Mouse (Mus musculus): Measurements from ENCODE around the gene Tmem150b.
A peak's percentile ranks its signal among the peaks of the same experiment; 100 is the strongest.

The Tmem150b gene

DNA sequence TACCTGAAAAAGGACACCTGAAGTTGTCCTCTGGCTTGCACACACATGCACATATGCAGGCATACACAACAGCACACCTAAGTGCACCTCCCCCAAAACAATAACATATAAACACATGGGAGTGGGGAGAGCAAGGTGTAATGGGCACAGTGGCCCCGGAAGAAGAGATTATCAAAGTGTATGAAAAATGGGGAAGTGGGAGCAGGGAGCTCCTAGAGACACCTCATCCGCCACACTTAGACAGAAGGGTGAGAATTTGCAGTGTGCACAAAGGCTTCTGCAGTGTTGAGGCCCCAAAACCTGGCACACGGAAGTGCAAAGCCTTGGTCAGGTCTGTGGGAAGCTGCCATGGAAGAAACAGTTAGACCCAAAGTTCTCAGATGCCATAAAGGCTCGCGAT is 6.0 kb upstream of the Tmem150b start:
- DNase-seq (ENCODE audit: low spot score), result no peak

DNA sequence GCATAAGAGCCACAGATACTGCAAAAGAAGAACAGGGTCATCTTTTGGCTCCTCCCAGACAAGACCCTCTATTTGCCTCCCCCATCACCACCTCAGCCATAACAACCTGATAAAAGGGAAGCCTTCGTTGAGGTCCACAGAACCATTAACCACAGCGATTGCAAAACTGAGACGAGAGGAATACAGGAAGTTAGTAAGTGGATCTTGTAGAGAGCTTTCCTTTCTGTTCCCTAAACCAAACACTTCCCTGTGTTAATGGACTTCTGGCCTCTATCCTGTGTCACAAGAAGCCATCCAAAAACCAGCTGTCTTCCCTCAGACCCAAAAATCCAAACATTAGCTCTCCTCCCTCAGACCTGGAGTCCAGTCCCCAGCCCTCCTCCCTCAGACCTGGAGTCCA is 690 bp downstream of the Tmem150b start:
- DNase-seq (ENCODE audit: low spot score), result no peak

DNA sequence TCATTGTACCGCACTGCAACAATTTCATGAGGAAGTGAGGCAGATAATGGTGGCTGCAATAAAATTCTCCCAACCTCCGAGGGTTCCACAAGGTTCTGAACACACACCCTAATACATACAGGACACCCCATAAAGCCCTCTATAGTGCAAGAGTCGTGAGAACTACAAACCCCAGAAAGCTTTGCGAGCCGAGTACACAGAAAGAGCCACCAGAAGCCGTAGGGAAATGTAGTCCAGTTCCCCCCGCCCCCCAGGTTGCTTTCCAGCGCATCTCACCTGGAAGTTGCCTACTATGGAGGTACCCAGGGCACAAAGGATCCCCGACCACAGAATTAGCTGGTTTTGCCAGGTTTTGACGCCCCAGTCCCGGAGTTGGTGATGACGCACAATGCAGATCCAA is 1.5 kb downstream of the Tmem150b start:
- DNase-seq (ENCODE audit: low spot score), result no peak

DNA sequence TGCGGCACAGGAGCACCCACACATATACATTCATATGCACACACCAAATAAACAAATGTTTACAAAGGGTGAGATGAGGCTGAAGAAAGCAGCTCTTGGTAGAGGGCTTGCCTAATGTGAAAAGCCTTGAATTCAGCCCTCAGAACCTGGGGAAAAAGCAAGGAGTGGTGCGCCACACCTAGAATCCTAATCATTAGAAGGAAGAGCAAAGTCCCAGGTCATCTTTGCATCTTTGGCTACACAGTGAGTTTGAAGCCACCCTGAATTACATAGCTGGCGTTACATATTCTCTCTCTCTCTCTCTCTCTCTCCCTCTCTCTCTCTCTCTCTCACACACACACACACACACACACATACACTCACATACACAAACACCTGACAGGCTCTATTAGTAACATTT is 5.8 kb downstream of the Tmem150b start:
- DNase-seq (ENCODE audit: low spot score), result no peak

DNA sequence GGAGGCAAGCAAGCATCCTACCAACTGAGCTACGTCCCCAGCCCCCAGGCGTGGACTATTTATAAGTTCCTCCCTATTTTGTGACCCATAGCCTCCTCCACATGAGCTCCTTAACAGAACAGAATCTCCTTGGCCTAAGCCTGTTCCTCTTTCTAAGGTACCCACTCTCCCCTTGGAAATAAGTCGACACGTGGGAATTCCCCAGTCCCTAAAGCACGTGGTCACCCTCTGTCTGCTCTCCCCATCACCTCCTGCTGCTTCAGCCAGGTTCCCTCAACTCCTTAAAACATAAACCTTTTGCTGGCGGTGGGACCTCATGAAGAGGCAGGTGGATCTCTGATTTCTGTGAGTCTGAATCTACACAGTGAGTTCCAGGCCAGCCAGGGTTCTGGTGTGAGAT is 8.1 kb downstream of the Tmem150b start:
- DNase-seq (ENCODE audit: low spot score), result no peak

DNA sequence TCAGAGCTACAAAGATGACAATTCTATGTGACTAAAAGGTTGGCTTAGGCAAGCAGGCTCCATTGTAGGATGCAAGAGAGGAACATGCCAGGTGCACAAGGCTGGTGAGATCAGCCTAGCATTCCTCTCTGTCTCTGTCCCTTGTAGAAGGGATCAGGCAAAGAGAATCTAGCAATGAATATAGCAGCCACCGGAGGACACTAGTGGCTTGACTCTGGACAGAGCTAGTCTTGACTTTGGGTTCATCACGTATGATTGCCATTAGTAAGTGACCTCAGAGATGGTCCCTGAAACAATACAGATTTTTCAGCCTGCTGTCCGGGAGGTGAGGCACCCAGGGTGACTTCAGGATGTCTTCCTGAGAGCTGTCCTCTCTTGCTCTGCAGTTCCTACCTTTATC is 12.5 kb downstream of the Tmem150b start:
- no peak for DNase-seq (ENCODE audit: low spot score)

DNA sequence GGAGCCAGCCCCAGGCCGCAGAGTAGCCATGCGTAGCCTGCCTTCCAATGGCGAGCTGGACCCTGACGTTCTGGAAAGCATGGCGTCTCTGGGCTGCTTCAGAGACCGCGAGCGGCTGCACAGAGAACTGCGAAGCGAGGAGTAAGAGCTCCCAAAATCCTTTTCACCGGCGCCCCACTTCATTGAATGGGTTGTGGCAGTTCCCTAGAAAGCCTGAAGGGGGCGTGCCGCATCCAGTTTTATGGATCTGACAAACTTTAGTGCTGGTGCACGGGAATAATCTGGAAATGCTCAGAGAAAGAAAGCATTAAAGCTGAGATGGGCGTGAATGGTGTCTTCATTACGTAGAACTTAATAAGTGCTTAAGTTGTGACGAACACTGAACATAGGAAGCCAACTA is 20.0 kb downstream of the Tmem150b start:
- peak; percentile 13 for DNase-seq (ENCODE audit: low spot score)

DNA sequence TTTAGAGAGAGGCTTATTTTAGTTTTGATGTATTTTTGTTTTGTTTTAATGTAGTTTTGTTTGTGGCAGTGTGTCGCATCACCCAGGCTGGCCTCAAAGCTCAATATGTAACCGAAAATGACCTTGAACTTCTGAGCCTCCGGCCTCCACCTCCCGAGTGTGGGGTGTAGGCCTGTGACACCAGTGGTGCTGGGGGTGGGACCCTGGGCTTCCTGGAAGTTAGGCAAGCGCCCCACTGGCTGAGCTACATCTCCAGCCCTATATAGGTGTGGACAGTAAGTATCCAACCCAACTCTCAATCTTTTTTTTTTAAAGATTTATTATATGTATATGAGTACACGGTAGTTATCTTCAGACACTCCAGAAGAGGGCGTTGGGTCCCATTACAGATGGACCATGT is 21.9 kb downstream of the Tmem150b start:
- DNase-seq (ENCODE audit: low spot score), result no peak

DNA sequence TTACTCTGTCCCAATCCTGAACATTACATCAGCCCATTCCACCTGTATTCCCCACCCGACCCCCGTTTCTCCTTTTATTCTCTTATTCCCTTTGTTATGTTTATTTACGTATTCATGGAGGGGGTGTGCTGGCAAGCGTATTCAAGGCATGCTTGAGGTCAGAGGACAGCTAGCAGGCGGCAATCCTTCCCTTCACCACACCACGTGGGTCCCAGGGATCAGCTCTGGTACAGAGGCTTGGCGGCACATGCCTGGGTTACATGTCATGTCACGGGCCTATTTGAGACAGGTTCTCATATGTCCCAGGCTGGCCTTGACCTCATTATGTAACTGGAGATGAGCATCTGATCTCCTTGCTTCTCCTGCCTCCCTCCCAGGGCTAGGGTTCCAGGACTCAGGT is 22.7 kb downstream of the Tmem150b start:
- no peak for DNase-seq (ENCODE audit: low spot score)

DNA sequence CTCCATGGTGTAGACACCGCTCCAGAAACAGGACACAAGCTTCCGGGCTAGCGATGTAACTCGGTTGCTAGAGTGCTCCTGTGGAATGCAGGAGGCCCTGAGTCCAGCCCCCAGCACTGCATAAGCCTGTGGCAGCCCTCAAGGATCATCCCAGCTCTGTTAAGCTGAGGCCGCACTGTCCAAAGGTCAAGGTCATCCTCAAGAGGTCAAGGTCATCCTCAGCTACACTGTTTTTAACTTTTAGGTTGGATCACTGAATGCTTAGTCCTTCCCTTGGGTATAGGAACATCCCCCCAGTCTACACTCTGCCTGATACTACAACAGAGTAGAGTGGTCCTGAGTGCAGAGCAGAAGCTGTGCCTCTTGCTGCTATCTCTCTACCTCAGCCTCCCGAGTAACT is 32.0 kb downstream of the Tmem150b start:
- no peak for DNase-seq (ENCODE audit: low spot score)

DNA sequence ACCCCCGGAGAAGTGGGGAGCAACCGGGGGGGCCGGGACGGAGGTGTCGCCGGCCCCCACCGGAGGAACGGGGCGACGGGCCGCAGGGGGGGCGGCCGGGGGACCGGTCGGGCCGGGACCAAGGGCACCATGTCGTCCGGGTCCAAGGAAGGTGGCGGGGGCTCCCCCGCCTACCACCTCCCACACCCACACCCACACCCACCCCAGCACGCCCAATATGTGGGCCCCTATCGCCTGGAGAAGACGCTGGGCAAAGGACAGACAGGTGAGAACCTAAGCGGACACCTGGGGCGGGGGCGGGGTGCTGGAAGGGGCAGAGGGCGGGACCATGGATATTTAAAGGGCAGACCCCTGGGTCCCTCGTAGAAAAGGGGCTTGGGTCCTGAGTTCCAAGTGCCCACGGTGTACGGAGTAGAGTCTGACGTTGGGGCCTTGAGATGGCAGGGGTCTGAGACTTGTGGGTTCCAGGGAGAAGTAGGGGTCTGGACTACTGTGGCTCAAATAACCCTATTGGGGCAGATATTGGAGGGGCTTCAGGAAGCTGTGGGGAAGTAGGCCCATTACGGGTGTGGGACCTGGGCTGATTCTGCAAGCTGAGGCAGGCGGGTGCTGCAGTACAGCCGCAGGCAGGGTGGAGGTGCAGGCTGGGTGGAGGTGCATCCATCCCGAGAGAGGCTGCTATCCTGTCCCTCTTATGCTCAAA is 33.9 kb downstream of the Tmem150b start:
- DNase-seq (ENCODE audit: low spot score), result no peak

DNA sequence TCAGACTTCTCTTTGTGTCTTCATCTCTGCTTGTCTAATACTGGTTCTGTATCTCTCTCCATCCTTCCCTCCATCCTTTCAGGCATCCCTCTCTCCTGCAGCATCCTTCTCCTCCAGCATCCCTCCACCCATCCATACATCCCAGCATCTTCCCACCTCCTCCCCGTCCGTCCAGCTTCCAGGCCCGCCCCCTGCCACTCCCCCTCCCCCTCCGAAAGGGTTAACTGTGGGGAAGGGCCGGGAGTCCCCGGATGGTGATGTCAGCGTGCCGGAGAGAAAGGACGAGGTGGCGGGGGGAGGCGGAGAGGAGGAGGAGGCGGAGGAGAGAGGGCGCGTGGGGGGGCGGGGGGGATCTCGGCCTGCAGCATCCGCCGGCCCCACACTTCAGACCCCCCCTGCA is 34.7 kb downstream of the Tmem150b start, which contains the start of gene Brsk1:
TSS of gene Brsk1 (plus strand) at position 218 of the 400 bp plus-strand sequence.
- DNase-seq (ENCODE audit: low spot score), result peak; percentile 32

DNA sequence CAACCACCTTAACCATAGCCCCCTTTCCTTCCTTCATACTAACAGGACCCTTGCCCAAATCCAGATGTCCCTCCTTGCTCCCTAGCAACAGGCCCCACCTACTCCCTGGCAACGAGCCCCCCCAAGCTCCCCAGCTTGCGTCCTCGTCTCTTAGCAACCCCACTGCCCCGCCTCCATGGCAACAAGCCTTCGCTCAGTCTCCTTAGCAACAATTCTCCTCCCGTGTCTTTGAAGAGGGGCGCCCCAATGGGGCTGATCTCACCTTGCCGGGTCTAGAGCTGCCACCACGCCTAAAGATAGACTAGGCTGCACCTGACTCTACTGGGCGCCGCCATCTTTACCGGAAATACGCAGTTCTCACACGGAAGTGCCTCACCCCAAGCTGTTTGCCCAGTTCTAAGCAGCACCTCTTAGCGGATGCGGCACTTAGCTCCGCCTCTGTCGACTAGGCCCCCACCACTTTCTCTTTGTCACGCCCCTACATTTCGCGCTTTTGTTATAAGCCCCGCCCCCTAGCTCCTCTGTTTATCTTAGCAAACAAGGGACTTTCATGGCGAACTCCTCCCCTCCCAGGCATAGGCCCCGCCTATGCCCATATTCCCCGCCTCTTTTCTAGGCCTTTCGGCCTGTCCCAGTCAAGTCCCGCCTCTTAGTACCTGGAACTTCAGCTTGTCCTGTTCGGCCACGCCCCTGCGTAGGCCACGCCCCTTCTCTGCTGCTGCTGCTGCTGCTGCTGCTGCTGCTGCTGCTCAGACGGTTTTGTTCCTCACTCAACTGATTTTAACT is 40.2 kb downstream of the Tmem150b start, which contains the start of gene Hspbp1:
TSS of gene Hspbp1 (minus strand) at position 437 of the 786 bp plus-strand sequence.
- peak; percentile 87 for DNase-seq (ENCODE audit: low spot score)

DNA sequence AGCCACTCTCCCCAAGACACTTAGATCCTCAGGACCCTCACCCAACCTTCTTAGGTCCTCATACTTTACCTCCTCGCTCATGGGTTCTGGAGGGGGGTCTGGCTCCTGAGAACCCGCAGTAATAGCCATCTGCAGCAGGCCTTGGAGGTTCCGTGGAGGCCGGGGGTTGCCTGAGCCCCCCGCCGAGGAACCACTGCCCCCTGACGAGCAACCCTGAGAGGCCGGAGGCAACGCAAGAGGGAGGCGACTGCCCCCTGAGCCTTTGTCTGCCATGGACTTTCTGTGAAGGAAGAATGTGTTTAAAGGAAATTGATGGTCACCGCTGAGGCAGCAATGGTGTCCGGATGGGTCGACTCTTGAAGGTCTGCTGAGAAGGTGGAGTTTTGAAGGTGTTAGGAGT is 40.8 kb downstream of the Tmem150b start:
- no peak for DNase-seq (ENCODE audit: low spot score)

DNA sequence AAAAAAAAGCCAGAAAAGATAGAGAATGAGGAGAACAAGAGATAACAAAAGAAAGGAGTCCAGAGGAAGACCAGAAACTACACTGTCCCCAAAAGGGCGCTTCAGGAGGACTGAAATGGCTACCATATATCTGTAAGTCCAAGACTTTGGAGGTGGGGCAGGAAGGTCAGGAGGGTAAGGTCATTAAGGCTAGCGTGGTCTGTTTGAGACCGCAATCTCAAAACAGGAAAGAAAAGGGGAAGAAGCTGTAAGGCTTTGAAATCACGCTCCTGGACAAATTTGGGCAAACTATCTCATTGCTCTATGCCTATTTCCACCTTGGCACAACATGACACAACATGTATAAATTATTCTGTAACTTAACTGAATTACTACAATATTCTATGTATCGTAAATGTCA is 41.7 kb downstream of the Tmem150b start:
- no peak for DNase-seq (ENCODE audit: low spot score)

DNA sequence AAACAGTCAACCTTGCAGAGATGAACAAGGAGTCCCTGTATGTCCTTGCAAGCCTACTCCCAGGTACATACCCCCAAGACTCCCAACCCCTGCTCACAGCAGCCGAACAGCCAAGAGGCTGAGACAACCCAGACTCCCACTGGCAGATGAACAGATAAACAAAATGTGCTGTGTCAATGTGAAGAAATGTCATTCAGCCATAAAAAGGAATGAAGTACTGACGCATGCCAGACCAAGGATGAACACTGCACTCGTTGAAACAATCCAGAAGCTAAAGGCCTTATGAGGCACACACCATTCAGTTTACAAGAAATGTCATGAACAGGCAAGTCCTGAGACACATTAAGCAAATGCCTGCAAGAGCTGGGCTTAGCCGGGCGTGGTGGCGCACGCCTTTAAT is 49.8 kb downstream of the Tmem150b start:
- DNase-seq (ENCODE audit: low spot score), result no peak

DNA sequence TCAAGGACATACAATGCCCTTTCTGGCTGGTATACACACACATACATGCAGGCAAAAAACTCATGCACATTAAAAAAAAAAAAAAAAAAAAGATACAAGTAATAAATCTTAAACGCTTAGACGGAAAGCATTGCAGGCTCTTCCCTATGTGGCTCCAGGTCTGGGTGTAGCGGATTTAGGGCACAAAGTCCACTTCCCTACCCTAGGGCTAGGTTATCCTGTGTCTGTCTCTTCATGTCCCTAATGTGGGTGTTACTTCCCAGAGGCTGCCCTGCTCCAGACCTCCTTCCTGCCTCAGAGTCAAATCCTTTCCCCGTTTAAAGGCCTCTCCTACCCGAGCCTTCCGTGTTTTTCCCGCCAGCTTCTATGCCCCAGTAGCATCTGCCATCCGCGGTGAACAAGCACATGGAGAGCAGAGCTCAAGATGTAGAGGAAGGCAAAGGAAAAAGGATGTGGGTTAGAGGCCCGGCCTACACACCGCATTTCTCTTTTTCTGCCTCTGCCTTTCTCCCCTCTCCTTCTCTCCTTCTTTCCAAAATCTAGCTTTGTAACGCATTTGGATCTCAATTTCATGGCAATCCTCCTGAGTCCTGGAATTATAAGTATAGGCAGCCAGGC is 50.8 kb downstream of the Tmem150b start:
- no peak for DNase-seq (ENCODE audit: low spot score)

DNA sequence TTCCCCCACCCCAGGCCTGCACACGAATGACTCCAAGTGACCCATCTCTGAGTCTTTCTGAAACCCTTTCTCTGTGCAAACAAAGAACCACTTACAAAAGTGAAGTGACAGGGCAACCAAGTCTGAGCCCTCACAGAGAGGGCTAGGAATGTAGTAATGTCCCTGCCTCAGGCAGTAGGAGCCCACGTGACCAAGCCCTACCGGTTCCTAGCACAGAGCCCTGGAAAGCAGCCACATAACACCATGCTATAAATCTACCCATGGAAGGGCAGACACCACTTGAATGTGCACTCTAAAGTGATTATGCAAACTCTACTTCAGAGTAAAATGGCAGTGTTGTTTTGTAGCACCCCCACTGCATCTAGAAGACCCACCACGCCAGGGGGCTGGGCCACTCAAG is 53.1 kb downstream of the Tmem150b start:
- no peak for DNase-seq (ENCODE audit: low spot score)

DNA sequence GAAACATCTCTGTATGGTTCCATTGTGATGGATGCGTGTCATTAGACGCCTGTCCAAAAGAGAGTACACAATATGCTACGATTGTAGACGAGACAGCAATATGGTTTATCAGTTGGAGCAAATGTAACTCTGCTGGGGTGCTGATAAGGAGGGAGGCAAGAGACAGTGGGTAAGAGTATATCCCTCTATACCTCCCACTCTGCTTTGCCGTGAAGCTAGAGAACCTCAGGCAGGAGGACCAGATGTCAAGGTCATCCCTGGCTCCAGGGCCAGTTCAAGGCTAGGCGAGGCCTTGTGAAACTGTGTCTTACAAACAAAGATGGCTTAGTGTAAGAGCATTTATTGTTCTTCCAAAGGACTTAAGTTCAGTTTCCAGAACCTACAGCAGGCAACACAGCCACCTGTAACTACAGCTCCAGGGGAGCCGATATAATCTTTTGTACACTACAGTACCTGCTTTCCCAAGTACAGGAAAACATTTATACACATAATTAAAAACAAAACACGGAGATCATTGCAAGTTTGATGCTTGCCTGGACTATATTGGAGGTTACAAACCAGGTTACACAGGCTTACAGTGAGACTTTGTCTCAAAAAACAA is 54.3 kb downstream of the Tmem150b start:
- DNase-seq (ENCODE audit: low spot score), result no peak

DNA sequence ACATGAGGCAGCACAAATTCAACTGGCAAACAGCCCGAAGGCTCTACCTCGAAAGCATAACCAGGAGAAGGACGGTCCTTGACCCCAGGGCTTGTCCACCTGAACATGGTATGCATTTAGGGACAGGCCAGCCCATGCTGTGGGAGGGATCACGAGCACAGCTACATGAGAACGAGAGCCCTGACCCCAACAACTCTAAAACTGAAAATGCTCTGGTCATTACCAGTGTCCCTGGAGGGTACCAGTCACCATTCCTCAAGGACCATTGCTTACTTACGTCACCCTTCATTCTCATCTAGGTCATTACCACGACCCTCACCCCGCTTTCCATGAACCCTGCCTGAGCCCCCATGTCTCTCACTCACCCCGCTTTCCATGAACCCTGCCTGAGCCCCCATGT is 55.9 kb downstream of the Tmem150b start:
- no peak for DNase-seq (ENCODE audit: low spot score)

DNA sequence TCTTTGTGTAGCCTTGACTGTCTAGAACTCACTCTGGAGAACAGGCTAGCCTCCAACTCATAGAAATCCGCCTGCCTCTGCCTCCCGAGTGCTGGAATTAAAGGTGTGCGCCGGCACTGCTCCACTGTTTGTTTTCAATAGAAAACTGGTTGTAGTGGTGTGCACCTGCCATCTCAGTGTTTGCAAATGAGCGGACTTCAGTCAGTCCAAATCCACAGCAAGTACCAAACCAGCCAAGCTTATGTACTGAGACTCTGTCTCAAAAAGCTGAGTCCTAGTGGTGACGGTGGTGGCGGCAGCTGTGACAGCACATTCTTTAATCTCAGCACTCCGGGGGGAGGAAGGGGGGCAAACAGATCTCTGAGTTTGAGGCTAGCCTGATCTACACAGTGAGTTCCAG is 56.5 kb downstream of the Tmem150b start:
- no peak for DNase-seq (ENCODE audit: low spot score)

DNA sequence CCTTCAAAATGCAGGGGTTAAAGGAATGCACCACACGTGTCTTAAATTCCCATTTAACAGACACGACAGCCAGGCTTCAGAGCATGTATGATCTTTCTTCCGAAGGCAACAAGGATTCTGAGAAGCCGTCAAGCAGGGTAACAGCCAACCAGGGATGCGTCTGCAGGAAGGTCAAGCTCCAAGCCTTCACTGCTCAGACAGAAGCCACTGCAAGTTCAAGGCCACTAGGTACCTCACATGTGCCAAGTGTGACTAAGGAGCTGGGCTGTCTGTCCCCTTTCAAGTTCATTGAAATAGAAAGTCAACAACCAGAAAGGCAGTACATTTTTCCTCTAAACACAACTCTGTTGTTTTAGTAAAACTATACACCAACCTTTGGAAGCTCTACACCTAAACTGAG is 58.2 kb downstream of the Tmem150b start:
- no peak for DNase-seq (ENCODE audit: low spot score)

DNA sequence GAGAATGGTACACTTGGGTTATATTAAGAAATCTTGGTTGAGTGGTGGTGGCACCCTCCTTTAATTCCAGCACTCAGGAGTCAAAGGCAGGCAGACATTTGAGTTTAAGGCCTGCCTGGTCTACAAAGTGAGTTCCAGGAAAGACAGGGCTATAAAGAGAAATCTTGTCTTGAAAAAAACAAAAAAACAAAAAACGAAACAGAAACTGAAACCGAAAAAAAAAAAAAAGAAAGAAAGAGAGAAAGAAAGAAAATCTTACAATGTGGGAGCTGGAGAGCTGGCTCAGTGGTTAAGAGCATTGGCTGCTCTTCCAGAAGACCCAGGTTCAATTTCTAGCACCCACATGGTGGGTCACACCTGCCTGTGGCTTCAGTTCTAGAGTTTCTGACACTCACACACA is 61.3 kb downstream of the Tmem150b start:
- no peak for DNase-seq (ENCODE audit: low spot score)
